ENCODE assay signal across 29 mouse cellular contexts in the genomic region with DNA sequence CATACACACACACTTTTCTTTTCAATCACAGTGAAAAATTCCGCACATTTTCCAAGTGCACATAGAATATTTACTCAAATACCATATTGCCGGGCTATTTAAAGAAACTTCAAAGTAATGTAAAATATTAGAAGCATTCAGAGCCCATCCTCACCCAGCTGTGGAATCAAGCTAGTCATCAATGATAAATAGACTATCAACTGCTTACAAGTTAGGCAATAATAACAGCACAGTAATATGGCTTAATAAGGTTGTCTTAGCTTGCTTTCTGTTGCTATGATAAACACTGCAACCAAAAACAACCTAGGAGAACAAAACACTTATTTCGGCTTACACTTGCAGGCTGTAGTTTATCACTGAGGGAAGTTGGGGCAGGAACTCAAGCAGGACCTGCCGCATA. TPM values are rescaled to one million over a fixed set of nuclear protein-coding genes. Genes with fewer than 3 reads are reported as not detected.
"Had no signal": no experiment of that assay in that cellular context is flagged by ENCODE, and none has a peak within 500 bp of the region (broad histone marks: within the 10 kb centered on the region; RNA-seq: fewer than 3 reads in every experiment).

No protein-coding gene starts in this region.

- ATAC-seq: liver, embryonic 12.5 days; liver, postnatal 0 days; midbrain, embryonic 13.5 days; midbrain, embryonic 15.5 days; midbrain, embryonic 16.5 days had no signal

- H3K4me1 ChIP-seq: liver, embryonic 12.5 days; liver, embryonic 13.5 days; liver, embryonic 15.5 days; midbrain, embryonic 12.5 days; midbrain, embryonic 13.5 days; midbrain, embryonic 15.5 days; neural tube, embryonic 12.5 days had no signal

- DNase-seq: layer of hippocampus, postnatal 36 days; left cerebral cortex, postnatal 4 days; liver; liver, embryonic 13.5 days; liver, postnatal 0 days; lung, adult 2 months; lung, embryonic 14.5 days; lung, postnatal 14 days; lung, postnatal 36 days; lung, postnatal 4 days; midbrain, embryonic 14.5 days had no signal

- H3K9me3 ChIP-seq: limb, embryonic 13.5 days; limb, embryonic 15.5 days; liver, embryonic 12.5 days; liver, embryonic 13.5 days; liver, embryonic 15.5 days; megakaryocyte, embryonic 14.5 days; midbrain, embryonic 10.5 days; midbrain, embryonic 12.5 days; midbrain, embryonic 13.5 days; midbrain, embryonic 15.5 days; neural tube, embryonic 12.5 days had no signal

- H3K36me3 ChIP-seq: limb, embryonic 13.5 days; limb, embryonic 15.5 days; liver, embryonic 12.5 days; liver, embryonic 13.5 days; liver, embryonic 15.5 days; midbrain, embryonic 10.5 days; midbrain, embryonic 12.5 days; midbrain, embryonic 13.5 days; midbrain, embryonic 15.5 days; neural tube, embryonic 12.5 days had no signal

- H3K27ac ChIP-seq: left cerebral cortex, adult 2 months; limb, embryonic 15.5 days; liver, embryonic 12.5 days; liver, embryonic 13.5 days; liver, embryonic 14.5 days; liver, embryonic 15.5 days; macrophage; midbrain, embryonic 10.5 days; midbrain, embryonic 12.5 days; midbrain, embryonic 13.5 days; midbrain, embryonic 15.5 days; neural tube, embryonic 12.5 days had no signal

- H3K27me3 ChIP-seq: limb, embryonic 13.5 days; limb, embryonic 15.5 days; liver, embryonic 12.5 days; liver, embryonic 13.5 days; liver, embryonic 15.5 days; midbrain, embryonic 13.5 days; midbrain, embryonic 15.5 days; neural tube, embryonic 12.5 days had no signal

- H3K4me3 ChIP-seq: left cerebral cortex, adult 2 months; limb, embryonic 13.5 days; limb, embryonic 15.5 days; liver, embryonic 12.5 days; liver, embryonic 13.5 days; liver, embryonic 15.5 days; megakaryocyte, embryonic 14.5 days; midbrain, embryonic 10.5 days; midbrain, embryonic 12.5 days; midbrain, embryonic 13.5 days; midbrain, embryonic 15.5 days; myocyte; neural tube, embryonic 12.5 days had no signal

- H3K9ac ChIP-seq: limb, embryonic 13.5 days; limb, embryonic 15.5 days; liver, embryonic 12.5 days; liver, embryonic 13.5 days; liver, embryonic 14.5 days; liver, embryonic 15.5 days; liver, postnatal 0 days; lung, embryonic 14.5 days; midbrain, embryonic 12.5 days; midbrain, embryonic 13.5 days; midbrain, embryonic 15.5 days; neural tube, embryonic 12.5 days had no signal

- H3K4me2 ChIP-seq: limb, embryonic 13.5 days; limb, embryonic 15.5 days; liver, embryonic 11.5 days; liver, embryonic 12.5 days; liver, embryonic 13.5 days; liver, embryonic 15.5 days; lung, embryonic 14.5 days; midbrain, embryonic 11.5 days; midbrain, embryonic 12.5 days; midbrain, embryonic 13.5 days; midbrain, embryonic 15.5 days; neural tube, embryonic 12.5 days had no signal

RNA-seq across cellular contexts. Expression of a gene that starts 22.4 kb away (rescaled TPM):
- polyA plus RNA-seq: liver, adult 2 months had no signal
